Mouse (Mus musculus) lung, adult 2 months (tissue): Measurements from ENCODE around the gene Dhrs7b.
A peak's percentile ranks its signal among the peaks of the same experiment; 100 is the strongest.

Experiments
- CTCF ChIP-seq: fragments of 200-500 bp; IDR thresholded peaks from 2 replicates; pipeline ENCODE4 v1.5.1; 2011; ENCODE audit warnings: mild to moderate bottlenecking, low read length, control low read depth; ENCODE audit not compliant: insufficient read depth
- POLR2A ChIP-seq: fragments of 200-500 bp; IDR thresholded peaks from 2 replicates; pipeline ENCODE4 v1.6.1; 2011; ENCODE audit warnings: low read depth, mild to moderate bottlenecking, control low read depth, low read length, borderline replicate concordance; ENCODE audit errors: extremely low read depth

DNA sequence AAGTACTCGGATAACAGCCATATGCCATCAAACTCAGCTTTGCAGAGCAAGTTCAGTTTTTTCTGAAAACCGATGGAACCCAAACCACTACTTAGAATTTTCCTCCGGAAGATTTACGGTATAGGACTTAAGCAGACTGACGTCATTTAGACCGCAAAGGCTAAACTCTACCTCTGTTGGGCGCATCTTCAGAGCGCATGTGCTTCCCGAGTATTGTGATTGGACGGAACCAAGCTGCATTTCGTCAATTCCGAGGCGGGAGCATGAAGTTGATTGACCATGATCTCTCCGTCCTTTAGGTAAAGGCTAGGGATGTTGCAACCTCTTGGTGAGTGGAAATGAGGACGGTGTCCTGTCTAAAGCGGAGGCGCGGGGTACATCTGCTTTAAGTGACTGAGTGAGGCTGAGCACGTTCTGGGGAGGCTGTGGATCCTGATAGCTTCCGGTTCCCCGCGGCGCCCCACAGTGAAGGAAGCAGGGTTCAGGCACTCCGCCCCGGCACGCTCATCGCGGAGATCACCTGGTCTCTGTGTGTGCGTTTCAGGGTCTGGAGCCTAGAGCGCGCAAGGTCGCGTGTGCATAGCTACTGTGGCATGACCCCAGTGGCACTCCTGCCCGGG, at the start of gene Dhrs7b:
- no peak for TF ChIP-seq CTCF
- TF ChIP-seq POLR2A, result peak; percentile 43; the same call in 1 of the 2 replicates
